Mouse (Mus musculus) lung, postnatal 14 days (tissue): ENCODE results near the gene Anapc7.
"Not testable (repeated sequence)": the region's sequence is repeated elsewhere in the genome, so short reads cannot be mapped to it uniquely, and the experiment has no call there.

Experiments used
- DNase-seq: peaks from one replicate; pipeline ENCODE4 v3.0.0; 2021

The Anapc7 gene

GRCm38 (mm10) chr5:122452194-122452593 lies 30.7 kb downstream of the Anapc7 start:
- DNase-seq: no peak

DNA sequence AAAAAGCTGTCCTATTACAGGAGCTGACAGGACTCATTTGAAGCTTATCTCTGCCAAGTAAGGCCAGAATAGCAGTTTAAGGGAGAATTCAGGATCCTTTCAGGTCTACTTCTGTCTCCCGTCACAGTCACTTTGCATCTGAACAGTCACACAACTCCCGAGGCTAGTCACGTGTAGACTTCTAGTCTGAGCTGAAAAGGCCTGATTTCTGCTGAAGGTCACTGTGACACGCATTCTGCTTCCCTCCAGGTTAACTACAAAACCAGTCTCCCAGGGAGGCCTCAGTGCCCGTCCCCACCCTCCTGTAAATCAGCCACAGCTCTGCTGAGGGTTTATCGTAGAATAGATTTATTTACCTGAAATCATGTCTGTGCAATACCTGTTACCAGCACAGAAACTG lies 31.7 kb downstream of the Anapc7 start:
- DNase-seq: no peak

DNA sequence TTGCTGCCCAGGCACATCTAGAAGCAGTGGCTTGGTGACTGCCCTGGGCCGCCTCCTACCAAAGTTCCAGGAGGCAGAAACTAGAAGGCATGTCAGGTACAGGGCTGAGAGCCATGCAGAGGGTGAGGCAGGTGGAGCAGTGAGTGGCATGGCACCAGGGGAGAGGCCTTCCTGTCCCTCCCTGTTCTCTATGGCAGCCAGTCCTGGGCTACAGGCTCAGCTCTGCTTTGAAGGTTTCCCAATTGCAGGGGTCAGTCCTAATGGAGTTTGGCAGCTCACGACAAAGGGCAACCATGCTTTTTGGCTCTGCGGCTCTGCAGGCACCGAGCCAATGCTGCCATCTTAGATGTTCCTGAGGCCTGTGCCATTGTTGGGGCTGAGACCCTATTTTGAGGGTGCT lies 32.9 kb downstream of the Anapc7 start:
- DNase-seq: no peak

DNA sequence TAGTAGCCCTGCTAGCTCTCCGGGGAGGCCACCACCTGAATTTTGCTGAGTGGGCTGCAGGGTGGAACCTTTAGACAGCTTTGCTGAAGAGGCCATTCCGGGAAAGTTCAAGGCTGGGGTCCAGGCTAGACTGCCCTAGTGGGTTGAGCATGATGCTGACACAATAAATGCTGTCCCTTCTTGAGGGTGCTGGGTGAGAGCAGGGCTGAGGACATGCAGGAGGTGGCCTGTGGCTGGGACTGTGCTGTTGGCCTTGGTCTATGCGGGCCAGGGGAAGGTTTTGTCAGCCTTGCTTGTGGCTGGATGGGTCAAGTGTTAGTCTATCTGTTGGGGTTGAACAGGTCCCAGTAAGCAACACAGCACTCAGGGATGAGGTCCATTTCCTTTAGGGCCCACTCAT lies 33.4 kb downstream of the Anapc7 start:
- DNase-seq: no peak

DNA sequence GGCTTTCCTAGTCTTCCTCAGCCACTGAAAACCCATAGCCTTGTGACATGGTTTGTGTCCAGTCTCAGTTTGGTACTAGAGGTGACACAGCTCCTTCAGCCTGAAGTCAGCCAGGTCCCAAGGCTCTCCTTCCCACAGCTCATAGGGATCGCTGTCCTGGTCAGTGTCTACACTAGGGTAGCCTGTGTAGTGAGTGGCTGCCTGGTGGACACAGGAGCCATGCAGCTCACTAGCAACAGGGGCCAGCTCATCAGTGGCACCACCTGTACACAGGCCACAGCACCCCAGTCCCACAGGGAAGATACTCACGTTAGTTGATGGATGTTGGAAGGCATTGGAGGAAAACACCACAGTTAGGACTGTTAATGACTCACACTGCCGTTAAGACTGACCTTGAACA lies 34.1 kb downstream of the Anapc7 start:
- no peak for DNase-seq

- DNase-seq: not testable (repeated sequence)
Observed at GRCm38 (mm10) chr5:122457054-122457453, 35.6 kb downstream of the Anapc7 start.

DNA sequence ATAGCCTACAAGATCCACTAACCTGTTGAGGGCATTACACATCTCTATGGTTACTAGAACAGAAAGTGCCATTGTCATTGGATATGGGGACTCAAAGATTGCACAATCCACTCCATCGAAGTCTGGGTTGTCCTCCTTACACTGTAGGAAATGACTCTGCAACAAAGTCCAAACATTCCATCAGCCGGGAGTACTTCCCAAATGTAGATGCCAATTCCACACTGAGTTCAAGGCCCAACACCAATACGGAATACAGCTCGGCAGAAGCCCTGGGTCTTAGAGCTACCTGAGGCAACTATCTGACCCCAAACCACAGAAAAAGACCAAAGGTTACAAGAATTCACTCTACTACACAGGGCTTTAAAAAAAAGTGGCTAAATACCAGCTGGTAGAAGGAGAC lies 36.6 kb downstream of the Anapc7 start:
- no peak for DNase-seq

DNA sequence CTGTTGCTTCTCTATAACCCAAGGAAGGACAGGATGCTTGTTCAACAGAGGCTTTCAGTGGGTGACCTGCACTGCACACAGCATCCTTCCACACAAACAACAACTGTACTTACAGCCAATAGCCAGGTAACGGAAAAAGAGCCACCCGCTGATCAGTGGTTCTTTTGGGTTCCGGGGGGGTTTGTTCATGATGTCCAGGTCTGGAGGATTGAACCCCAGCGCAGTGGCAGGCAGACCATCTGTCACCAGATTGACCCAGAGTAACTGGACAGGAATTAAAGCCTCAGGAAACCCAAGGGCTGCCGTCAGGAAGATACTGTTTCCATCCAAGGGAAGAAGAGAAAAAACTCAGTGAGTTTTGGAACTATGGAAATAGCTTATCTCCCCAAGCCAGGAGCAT lies 37.8 kb downstream of the Anapc7 start:
- DNase-seq: no peak

DNA sequence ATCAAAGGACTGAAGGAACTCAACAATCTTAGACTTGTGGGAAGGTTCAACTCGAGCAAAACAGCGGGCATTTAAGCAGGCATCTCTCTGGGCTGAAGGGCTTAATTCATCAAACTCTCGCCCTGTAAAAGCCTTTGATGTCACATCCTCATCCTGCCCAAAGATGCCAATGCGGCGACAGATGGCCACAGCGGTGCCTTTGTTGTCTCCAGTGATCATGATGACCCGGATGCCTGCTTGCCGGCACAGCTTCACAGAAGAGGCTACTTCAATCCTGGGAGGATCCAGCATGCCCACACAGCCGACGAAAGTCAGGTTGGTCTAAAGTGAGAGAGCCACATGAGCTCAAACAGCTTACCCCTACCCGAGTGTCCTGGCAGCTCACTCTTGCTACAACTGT lies 39.2 kb downstream of the Anapc7 start:
- no peak for DNase-seq

DNA sequence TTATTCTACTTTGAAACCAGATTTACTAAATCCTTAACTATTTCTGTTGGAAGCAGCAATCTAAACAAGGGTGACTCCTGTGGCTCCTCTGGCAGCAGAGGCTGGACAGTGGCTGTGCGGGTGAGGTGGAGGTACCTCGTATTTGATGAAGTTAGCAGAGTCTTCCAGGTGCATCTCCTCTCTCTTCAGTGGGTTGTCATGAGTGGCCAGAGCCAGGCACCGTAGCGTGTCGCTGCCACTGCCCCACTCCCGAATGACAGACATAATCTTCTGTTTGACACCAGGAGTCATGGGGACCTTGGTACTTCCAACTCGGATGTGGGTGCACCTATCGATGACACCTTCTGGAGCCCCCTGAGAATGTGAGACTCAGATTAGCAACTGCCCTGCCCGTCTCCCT lies 39.9 kb downstream of the Anapc7 start:
- no peak for DNase-seq

- DNase-seq: no peak
Observed at GRCm38 (mm10) chr5:122471658-122472057, 50.2 kb downstream of the Anapc7 start.

DNA sequence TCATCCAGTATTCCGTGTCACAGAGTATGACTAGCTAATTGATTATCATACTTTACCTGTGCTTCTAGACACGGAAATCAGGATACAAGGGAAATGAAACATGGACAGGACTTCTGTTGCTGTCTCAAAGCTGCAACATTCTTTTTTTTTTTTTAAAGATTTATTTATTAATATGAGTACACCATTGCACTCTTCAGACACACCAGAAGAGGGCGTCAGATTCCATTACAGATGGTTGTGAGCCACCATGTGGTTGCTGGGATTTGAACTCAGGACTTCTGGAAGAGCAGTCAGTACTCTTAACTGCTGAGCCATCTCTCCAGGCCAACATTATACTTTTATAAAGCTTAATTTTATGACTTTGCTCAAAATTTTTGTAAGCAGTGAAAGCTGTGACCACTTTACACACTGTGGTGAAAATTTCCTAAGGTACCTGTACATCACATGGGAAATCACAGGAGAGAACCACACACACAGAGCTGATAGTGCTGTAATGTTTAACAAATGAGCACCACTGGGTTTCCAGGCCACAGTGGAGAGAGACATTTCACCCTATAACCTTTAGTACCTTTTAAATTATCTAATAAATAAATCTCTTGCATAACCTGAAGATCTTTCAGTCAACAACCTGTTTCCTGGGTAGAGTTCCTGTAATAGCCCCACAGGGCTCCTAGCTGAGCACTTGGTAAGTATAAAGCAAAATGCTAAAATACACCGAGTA lies 53.3 kb downstream of the Anapc7 start:
- no peak for DNase-seq

DNA sequence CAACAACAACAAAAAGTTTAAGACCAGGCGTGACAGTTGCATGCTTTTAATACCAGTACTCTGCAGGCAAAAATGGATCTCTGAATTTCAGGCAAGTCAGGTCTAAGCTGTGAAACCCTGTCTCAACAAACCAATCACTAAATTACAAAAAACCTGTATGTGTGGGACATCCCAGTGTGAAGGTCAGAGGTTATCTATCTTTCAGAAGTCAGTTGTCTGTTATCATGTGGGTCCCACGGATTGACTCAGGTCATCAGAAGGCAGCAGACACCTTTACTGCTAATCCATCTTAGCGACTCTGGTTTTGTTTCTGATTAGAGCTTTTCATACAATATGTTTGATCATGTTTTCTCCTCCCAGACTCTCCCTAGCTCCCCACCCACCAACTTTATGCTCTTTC lies 54.6 kb downstream of the Anapc7 start:
- no peak for DNase-seq

DNA sequence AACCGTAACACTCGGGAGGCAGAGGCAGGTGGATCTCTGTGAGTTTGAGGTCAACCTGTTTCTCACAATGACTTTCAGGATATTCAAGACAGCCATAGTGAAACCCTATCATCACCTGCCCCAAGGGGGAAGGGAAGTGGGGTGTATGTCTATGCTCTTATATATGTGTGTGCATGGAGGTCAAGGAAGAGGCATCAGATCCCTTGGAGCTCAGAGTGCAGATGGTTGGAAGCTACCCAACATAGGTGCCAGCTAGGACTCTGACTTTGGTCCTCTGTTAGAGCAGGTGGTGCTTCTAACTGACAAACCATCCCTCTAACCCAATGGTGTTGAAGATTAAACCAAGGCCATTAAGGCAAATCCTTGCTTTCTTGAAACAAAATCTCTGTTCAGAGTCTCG lies 56.0 kb downstream of the Anapc7 start:
- no peak for DNase-seq

DNA sequence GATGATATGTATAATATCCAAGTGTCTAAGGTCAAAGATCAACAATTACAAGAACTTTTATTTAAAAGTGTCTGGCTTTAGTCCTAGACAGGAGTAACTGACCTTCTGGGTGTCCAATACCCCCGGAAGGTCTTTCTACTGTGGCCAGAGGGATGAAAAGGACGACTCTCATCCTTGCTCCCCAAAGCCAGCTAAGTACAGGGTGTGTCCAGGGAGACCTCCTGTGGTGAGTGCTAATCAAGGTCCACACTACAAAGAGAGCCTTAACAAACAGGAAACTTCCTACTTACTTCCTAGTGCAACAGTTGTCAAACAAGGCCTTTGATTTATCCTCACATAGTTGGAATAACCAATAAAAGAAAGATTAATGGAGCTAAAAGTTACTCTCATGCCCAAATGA lies 57.6 kb downstream of the Anapc7 start:
- no peak for DNase-seq

GRCm38 (mm10) chr5:122481844-122482243 lies 60.4 kb downstream of the Anapc7 start:
- peak; percentile 19 for DNase-seq

- no peak for DNase-seq
Observed at GRCm38 (mm10) chr5:122482733-122483391, 61.4 kb downstream of the Anapc7 start.

- DNase-seq: not testable (repeated sequence)
Observed at GRCm38 (mm10) chr5:122486243-122486642, 64.8 kb downstream of the Anapc7 start.

GRCm38 (mm10) chr5:122487825-122488224 lies 66.3 kb downstream of the Anapc7 start:
- DNase-seq: no peak

GRCm38 (mm10) chr5:122490148-122490547 lies 68.7 kb downstream of the Anapc7 start:
- no peak for DNase-seq

- DNase-seq: no peak
Observed at GRCm38 (mm10) chr5:122491385-122491784, 69.9 kb downstream of the Anapc7 start.

DNA sequence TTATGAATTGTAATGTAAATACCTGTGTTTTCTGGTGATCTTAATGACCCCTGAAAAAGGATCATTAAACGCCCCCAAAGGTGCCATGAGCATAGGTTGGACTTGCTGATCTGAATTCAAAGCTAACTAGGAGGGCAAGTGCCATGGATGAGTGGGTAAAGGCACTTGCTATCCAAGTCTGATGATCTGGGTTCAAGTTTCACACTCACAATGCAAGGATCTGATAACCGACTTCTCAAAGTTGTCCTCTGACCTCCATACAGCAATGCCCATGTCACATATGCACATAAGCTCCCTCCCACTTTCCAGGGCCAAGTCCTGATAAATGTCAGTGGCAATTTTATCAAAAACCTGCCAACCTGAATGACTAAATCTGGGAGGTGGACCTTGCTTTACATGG lies 71.5 kb downstream of the Anapc7 start:
- DNase-seq: no peak

GRCm38 (mm10) chr5:122494449-122494848 lies 73.0 kb downstream of the Anapc7 start:
- DNase-seq: no peak
